Mouse (Mus musculus): ENCODE measurements around the gene Zfp64.

Gene Zfp64

DNA sequence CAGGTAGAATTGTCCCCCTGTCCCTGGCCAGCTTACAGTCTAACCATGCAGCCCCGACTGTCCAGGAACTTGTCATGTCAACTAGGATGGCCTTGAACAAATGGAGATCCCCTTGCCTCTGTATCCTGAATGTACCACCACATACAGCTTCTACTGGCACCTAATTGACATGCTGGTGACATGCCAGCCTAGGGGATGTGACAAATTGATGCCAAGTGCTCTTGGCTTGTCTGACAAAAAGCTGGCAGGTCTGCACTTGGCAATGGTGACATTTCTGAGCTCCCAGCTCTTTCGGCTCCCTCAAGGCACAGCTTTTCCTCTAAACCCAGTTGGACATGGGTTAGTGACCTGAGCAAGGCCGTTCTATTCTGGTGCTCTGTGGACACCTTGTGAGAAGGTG, 106.8 kb downstream of the Zfp64 start:
- WGBS = 78% methylated on average over 3 of the region's 3 CpGs

DNA sequence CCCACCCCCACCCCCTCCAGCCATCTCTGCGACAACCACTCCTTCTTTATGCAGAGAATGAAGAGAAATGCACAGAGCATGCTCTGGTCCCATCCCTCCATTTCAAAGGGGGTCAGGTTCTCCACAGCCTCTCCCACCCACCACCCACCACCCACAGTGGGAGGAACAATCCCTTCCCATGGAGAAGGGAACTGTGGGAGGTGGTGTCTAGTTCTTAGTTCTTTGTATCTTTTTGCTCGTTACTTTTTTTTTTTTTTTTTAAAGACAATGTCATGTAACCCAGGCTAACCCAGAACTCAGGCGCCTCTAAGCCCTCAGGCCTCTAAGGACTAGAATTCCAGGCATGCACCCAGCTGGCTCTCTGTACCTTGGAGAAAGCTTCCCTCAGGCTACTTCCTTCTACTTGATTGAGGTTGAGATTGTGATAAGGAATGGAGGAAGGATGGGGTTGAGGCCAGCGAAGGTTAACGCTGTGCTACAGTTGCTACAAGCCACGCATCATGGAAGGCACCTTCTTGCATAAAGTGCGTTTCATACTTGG, 109.1 kb downstream of the Zfp64 start:
- WGBS = 78% methylated on average over 7 of the region's 7 CpGs
